Mouse (Mus musculus) liver, embryonic 16.5 days (tissue): ENCODE data around the gene Gm14399. TPM values are rescaled to one million over a fixed set of nuclear protein-coding genes. Genes with fewer than 3 reads are reported as not detected.
"Not testable (repeated sequence)": the region's sequence is repeated elsewhere in the genome, so short reads cannot be mapped to it uniquely, and the experiment has no call there.

Source experiments
- ATAC-seq: fragments of 200-750 bp; cut with Nextera tagmentation; 2 replicates; pipeline ENCODE4 v1.8.0; 2017; ENCODE audit warnings: low read depth, mild to moderate bottlenecking, moderate number of reproducible peaks, moderate library complexity
- H3K27ac ChIP-seq: fragments of 300-500 bp; sonication (generic); 2 replicates; pipeline ENCODE4 v1.5.1; 2014; ENCODE audit warnings: mild to moderate bottlenecking, low read length
- H3K27me3 ChIP-seq: fragments of 300-500 bp; sonication (generic); 2 replicates; pipeline ENCODE4 v1.6.1; 2014; ENCODE audit warnings: low read depth, low read length, mixed read lengths; ENCODE audit not compliant: control insufficient read depth, insufficient read depth
- H3K36me3 ChIP-seq: fragments of 300-500 bp; sonication (generic); 2 replicates; pipeline ENCODE4 v1.6.1; 2014; ENCODE audit warnings: mild to moderate bottlenecking; ENCODE audit not compliant: control insufficient read depth, insufficient read depth
- H3K4me1 ChIP-seq: fragments of 300-500 bp; sonication (generic); 2 replicates; pipeline ENCODE4 v1.6.1; 2014; ENCODE audit warnings: low read depth, low read length, mixed read lengths; ENCODE audit not compliant: control insufficient read depth
- H3K4me2 ChIP-seq: fragments of 300-500 bp; sonication (generic); 2 replicates; pipeline ENCODE4 v1.6.1; 2014; ENCODE audit warnings: low read depth, low read length, mixed read lengths
- H3K4me3 ChIP-seq: fragments of 300-500 bp; sonication (generic); 2 replicates; pipeline ENCODE4 v1.5.1; 2014; ENCODE audit warnings: low read depth, mild to moderate bottlenecking, low read length
- H3K9ac ChIP-seq: fragments of 300-500 bp; sonication (generic); 2 replicates; pipeline ENCODE4 v1.6.1; 2014; ENCODE audit warnings: low read depth, low read length
- H3K9me3 ChIP-seq: fragments of 300-500 bp; sonication (generic); replicated peaks from 2 replicates; pipeline ENCODE4 v1.6.1; 2016; ENCODE audit warnings: low read length; ENCODE audit not compliant: control insufficient read depth
- WGBS: fragments of 180-500 bp; shearing (Covaris S2); extraction: QIAGEN DNeasy Blood & Tissue Kit; methylation state at CpG from one replicate; pipeline ENCODE4 v1.1.7; 2014; ENCODE audit not compliant: insufficient replicate concordance; 5-methylcytosine and 5-hydroxymethylcytosine counted together
- polyA plus RNA-seq: library from polyadenylated mRNA; unstranded; fragments of >200 nt; fragmentation: Nextera tagmentation; extraction: Ambion mirVana; gene quantifications from 2 replicates; pipeline ENCODE4 v1.2.1, GENCODE M21; 2015

Gm14399 gene
- polyA plus RNA-seq = 1.6 and 2.3 TPM in 2 replicates

- ATAC-seq, H3K4me1 ChIP-seq, H3K27me3 ChIP-seq, H3K9me3 ChIP-seq, H3K4me2 ChIP-seq, H3K36me3 ChIP-seq, H3K27ac ChIP-seq: not testable (repeated sequence)
- H3K4me3 ChIP-seq = peak within 1 kb of the TSS; percentile 52
- WGBS = 9% methylated on average over 1 of the region's 2 CpGs
- peak within 1 kb of the TSS; percentile 37; the same call in 1 of the 2 replicates for H3K9ac ChIP-seq
Observed at GRCm38 (mm10) chr2:175141993-175142295, at the start of gene Gm14399. Gm14399 (minus strand) TSS chr2:175142012.

- H3K9ac ChIP-seq, H3K27me3 ChIP-seq, H3K27ac ChIP-seq, H3K4me3 ChIP-seq, H3K4me1 ChIP-seq, H3K9me3 ChIP-seq, ATAC-seq, H3K4me2 ChIP-seq, H3K36me3 ChIP-seq: not testable (repeated sequence)
- whole genome bisulfite sequencing = 15% methylated on average over 1 of the region's 1 CpGs
Observed at GRCm38 (mm10) chr2:175179008-175179407, 37.2 kb upstream of the Gm14399 start.

GRCm38 (mm10) chr2:175176312-175176711, 34.5 kb upstream of the Gm14399 start:
- no peaks in the 10 kb centered on the region for H3K36me3 ChIP-seq
- H3K27me3 ChIP-seq = no peaks in the 10 kb centered on the region
- no peak overlapping the region for H3K27ac ChIP-seq
- H3K4me1 ChIP-seq = no peaks in the 10 kb centered on the region
- no peak overlapping the region for H3K4me3 ChIP-seq
- H3K4me2 ChIP-seq = no peak overlapping the region
- WGBS = 54% methylated on average over 6 of the region's 6 CpGs
- no peak overlapping the region for H3K9ac ChIP-seq
- no peaks in the 10 kb centered on the region for H3K9me3 ChIP-seq
- no peak for ATAC-seq

DNA sequence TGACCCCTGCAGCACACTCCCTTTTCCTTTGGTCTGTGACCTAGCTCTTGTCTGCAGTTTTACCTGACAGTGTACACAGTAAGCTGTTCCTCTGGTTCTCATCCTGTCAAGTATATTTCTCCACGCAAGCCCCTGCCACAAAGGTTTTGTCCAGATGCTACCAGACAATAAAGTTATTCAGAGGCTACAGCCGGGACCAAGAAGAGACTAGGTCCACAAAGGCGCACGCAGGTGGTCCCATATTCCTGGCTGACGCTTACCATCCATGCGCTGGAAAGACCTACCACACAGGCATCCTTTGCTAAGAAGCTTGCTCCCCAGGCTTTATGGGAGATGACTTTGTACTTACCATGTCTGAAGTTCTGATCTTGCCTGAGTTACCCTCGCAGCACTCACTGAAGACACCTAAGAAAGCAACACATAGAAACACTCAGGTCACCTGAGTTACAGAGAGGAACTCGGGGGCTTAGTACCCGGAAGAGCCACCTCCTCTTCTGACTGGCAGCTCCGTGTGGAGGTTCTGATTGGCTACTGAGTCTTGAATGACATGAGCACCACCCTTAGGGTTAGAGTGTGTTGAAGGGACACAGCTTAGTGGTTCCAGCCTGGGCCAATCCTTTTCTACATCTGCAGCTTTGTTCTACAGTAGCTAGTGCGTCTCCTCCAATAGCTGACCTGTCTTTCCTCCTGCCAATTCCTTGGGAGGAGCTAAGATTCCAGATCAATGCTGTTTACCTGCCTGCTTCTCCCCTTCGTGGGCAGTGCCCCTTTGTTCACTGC, 33.8 kb upstream of the Gm14399 start, which contains the start of gene Gm14443:
Gene Gm14443 (minus strand): TSS at position 471 of the 780 bp plus-strand sequence.
- not testable (repeated sequence) for H3K27ac ChIP-seq, ATAC-seq, H3K4me3 ChIP-seq, H3K36me3 ChIP-seq, H3K27me3 ChIP-seq, H3K9me3 ChIP-seq, H3K4me1 ChIP-seq, H3K4me2 ChIP-seq, H3K9ac ChIP-seq
- 62% methylated on average over 12 of the region's 12 CpGs for WGBS

GRCm38 (mm10) chr2:175174058-175174457, 32.2 kb upstream of the Gm14399 start:
- H3K4me1 ChIP-seq, H3K4me2 ChIP-seq: not testable (repeated sequence)
- 72% methylated on average over 2 of the region's 2 CpGs for whole genome bisulfite sequencing

DNA sequence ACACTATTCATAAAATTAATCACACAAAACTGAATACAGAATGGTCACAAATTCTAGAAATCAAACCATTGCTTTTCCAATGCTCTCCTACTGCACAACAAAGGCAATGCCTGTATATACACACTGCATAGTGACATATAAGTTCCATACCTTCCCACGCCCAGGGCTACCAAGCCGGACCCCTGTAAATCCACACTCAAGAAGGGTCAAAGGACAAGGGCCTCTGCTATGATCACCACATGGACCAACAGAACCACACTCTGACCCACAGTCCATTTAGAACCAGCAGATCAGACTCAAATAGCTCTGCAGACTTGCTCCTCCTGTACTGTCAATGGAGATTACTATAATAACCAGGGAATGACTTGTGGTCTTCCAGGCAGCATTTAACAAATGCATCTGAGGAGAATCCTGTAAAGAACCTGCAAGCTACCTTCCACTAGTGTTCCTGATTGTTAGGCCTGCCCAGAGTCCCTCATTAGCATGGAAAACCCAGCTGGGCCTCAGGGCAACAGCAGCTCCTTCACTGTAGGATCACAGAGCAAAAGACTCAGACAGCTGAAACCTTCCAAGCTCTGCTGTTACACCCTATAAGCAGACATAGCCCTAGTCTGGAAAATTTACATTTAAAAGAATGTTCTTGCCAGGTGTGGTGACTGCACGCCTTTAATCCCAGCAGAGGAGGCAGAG, 31.2 kb upstream of the Gm14399 start:
- WGBS = 62% methylated on average over 3 of the region's 3 CpGs
- not testable (repeated sequence) for H3K9ac ChIP-seq, H3K9me3 ChIP-seq, H3K4me1 ChIP-seq, H3K27me3 ChIP-seq, H3K4me3 ChIP-seq, H3K36me3 ChIP-seq, ATAC-seq, H3K4me2 ChIP-seq, H3K27ac ChIP-seq

More at GRCm38 (mm10) chr2:175174058-175174457, 32.2 kb upstream of the Gm14399 start:
- H3K27me3 ChIP-seq, H3K27ac ChIP-seq, H3K36me3 ChIP-seq, H3K4me3 ChIP-seq, H3K9ac ChIP-seq, H3K9me3 ChIP-seq, ATAC-seq: not testable (repeated sequence)

DNA sequence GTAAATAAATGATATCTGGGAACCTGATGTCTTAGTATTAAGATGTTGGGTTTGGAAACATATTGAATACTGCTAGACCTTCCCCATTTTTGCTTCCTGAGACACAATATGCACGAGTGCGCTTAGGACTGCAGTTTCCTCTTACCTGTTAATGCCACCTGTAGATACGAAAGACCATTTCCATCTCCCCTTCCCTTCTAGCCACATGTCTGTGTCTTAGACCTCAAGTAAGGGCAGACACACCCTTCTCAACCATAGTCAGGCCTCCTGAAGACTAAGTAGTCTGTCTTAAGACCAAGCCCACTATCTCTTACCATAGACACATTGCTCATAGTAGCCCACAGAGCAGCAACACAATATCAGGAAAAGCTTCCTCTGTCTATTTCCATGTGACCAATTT, 30.3 kb upstream of the Gm14399 start:
- no peak for ATAC-seq
- H3K4me1 ChIP-seq = no peaks in the 10 kb centered on the region
- H3K27ac ChIP-seq = no peak overlapping the region
- no peaks in the 10 kb centered on the region for H3K27me3 ChIP-seq
- no peaks in the 10 kb centered on the region for H3K36me3 ChIP-seq
- H3K9ac ChIP-seq = no peak overlapping the region
- H3K9me3 ChIP-seq = no peaks in the 10 kb centered on the region
- H3K4me2 ChIP-seq = no peak overlapping the region
- 72% methylated on average over 3 of the region's 3 CpGs for WGBS
- H3K4me3 ChIP-seq = no peak overlapping the region

GRCm38 (mm10) chr2:175166870-175167269, 25.1 kb upstream of the Gm14399 start:
- not testable (repeated sequence) for H3K4me3 ChIP-seq, H3K36me3 ChIP-seq, H3K4me2 ChIP-seq, H3K27ac ChIP-seq, H3K27me3 ChIP-seq, H3K9ac ChIP-seq, H3K4me1 ChIP-seq, ATAC-seq, H3K9me3 ChIP-seq
- WGBS = 60% methylated on average over 2 of the region's 2 CpGs

DNA sequence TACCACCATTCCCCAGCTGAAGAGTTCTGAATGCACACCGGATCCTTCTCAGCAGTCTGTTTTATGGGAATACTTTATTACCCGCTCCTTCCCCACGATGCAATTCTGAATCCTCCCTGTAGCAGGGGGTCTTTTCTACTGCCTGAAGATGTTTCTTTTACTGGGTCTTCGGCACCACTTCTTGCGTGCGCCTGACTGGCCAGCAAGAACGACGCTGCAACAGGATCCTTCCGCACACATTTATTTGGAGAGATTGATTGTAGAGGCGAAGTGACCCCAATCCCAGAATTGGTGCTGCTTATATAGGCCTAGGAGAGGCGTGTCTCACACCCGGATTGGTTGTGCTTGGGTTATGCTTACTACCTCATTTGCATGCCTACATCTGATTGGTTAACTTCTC, 23.3 kb upstream of the Gm14399 start:
- not testable (repeated sequence) for H3K9me3 ChIP-seq
- 76% methylated on average over 12 of the region's 12 CpGs for WGBS

More for the DNA sequence above, 23.3 kb upstream of the Gm14399 start:
- H3K4me1 ChIP-seq, H3K4me3 ChIP-seq, H3K27ac ChIP-seq, H3K36me3 ChIP-seq, H3K9ac ChIP-seq, H3K4me2 ChIP-seq, ATAC-seq, H3K27me3 ChIP-seq: not testable (repeated sequence)
